Mouse (Mus musculus) CD4-positive naive resting alpha-beta T cell, adult 57 days (primary cell): ENCODE measurements around the gene Itsn1. TPM values are rescaled to one million over a fixed set of nuclear protein-coding genes. Genes with fewer than 3 reads are reported as not detected.

Source experiments
- total RNA-seq: library from RNA; stranded (reverse); gene quantifications from one replicate; pipeline ENCODE4 v1.2.4, GENCODE M21; 2023

The Itsn1 gene
- 7.7 TPM for total RNA-seq

DNA sequence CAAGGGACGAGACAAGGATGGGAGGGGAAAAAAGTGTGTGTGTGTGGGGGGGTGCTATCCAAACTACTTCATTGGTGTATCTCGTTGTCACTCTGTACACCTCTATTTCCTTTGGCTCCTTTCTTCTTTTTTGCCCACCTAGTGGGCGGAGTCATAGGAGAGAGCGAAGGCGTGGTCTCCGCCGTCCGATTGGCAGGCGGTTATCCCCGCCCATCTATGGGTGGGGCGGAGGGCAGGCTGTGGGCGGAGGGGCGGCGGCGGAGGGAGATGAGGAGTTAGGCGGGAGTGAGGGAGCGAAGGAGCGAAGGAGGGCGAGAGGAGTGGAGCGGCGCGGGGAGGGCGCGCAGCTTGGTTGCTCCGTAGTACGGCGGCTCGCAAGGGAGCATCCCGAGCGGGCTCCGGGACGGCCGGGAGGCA, at the start of gene Itsn1:
Gene Itsn1, plus strand, starts transcription at position 216 of the 417 bp plus-strand sequence.

DNA sequence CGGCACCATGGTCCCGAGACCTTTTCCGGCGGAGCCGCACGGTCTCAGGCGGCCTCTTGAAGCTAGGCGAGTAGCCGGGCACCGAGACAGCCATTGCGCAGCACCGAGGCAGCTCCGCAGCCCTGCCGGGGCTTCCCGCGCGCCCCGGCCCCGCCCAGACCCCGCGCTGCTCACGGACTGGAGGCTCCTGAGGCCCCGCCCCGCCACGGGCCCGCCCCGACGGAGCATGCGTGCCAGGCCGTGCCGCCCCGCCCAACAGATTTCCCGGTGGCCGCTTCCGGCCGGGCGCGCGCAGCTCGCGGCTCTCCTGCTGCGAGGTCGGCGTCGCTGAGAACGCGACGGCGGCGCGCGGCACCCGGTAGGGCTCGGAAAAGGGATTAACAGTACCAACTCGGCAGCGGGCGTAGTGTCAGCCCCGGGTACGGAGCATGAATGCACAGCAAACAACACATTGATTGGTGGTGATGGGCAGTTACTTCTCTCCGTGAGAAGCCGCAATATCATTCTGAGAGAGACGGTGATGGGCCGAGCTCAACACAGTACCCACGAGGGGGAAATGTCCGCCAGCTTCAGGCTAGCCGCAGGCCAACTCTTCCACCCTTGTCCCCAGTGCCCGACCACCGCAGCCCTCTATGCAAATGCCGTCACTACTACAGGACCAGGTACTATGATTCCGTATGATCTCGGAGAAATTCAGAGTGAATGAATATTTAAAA, 40.3 kb upstream of the Itsn1 start, which contains the start of gene Donson:
Gene Donson, minus strand, starts transcription at position 152 of the 716 bp plus-strand sequence.

DNA sequence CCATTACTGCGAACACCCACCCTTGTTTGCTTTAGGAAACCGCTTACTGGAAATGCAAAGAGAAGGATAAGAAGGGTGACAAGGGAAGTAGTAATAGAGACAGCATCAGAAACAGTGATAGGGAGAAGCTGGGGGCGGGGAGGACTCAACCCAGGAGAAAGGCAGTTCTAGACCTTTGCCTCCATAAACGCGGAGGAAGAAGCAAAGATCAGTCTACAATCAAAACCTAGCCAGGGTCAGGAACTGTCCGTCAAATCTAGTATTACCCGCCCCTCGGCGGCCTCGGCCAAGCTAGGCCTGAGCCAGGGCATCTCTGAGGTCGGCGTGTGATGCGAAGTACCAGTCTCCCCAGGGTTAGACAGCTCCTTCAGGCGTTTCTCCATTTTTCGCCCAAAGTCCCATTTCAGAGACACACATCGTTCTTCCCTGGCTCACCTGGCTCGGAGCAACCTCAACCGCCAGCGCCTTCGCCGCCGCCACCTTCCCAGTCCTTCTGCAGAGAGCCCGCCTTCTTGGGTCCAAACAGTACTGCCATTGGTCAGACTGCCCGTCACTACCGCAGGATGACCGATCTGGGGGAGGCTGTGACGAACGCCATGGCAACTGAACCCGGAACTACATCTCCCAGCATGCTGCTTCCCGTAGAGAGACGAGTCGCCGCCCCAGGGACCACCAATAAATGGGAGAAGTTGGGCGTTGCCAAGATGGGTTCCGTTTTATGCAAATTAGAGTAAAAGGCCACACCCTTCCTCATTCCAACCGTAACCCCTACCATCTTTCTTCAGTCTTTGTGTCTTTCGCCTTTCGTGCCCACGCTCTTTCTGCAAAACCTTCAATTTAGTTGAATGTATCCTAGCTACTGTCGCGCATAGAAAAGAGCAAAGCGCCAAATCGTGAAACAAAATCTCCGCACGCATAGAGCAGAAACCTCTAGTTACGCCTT, 687 bp upstream of the Itsn1 start, which contains the start of gene Cryzl1:
Gene Cryzl1, minus strand, starts transcription at position 853 of the 943 bp plus-strand sequence.

Other genes with a start within 250 kb of the Itsn1 start
- 175 TPM for gene Ifnar1, start 244.0 kb upstream of the Itsn1 start, total RNA-seq
- 135 TPM for gene Ifngr2, start 182.2 kb upstream of the Itsn1 start, total RNA-seq
- gene Tmem50b, start 131.5 kb upstream of the Itsn1 start, total RNA-seq: 21.4 TPM
- gene Dnajc28, start 110.3 kb upstream of the Itsn1 start, total RNA-seq: 1.4 TPM
- gene Gart, start 82.3 kb upstream of the Itsn1 start, total RNA-seq: 91.0 TPM
- 464 TPM for gene Son, start 81.8 kb upstream of the Itsn1 start, total RNA-seq
- 176 TPM for gene Donson, start 40.5 kb upstream of the Itsn1 start, total RNA-seq
- gene Cryzl1, start 306 bp upstream of the Itsn1 start, total RNA-seq: 19.6 TPM